ENCODE assay signal across 40 mouse cellular contexts in the genomic region with DNA sequence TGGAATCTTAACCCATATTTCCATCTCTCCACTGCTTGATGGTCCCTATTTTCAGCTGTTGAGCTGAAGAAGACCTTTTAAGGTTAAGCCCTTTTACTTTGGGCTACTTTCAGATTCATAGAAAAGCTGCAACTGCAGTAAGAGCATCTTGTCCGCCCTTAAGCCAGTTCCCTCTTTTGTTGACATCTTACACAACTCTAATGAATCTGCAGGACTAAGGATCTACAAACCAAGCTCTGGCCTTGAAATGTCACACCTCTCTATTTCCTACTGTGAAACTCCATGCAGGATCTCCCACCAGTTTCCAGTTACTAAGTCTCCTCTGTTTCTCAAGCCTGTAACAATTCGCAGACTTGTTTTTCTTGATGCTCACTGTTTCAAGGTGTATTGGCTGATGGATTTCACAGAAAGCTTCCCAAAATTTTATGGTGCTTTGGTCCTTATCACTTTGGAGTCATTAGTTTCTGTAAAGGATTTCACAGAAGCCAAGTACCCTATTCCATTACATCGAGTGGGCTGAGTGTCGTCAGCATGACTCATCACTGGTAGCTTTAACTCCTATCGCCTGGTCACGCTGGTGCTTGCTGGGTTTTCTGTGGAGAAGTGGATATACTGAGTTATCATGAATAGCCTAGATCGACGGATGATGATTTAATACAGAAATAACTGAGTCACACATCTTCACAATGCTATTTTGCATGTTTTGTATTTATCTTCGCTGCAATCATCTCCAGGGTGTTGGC. TPM values are rescaled to one million over a fixed set of nuclear protein-coding genes. Genes with fewer than 3 reads are reported as not detected.
DNase-seq lines count a peak whose midpoint lies in the region; ATAC-seq and TF ChIP-seq lines count a peak whose summit lies in the region.
"Had no signal": no experiment of that assay in that cellular context is flagged by ENCODE, and none has a peak within 500 bp of the region (broad histone marks: within the 10 kb centered on the region; RNA-seq: fewer than 3 reads in every experiment).

No protein-coding gene starts in this region.

- H3K9ac ChIP-seq in intestine, embryonic 14.5 days (ENCODE audit: low read length): no peak overlapping the region
- no peak overlapping the region for H3K9ac ChIP-seq in intestine, postnatal 0 days (ENCODE audit: low read depth, low read length)
- no peak overlapping the region for H3K9ac ChIP-seq in forebrain, embryonic 15.5 days (replicated peaks)
- H3K9ac ChIP-seq: forebrain, postnatal 0 days; heart, embryonic 15.5 days; intestine, embryonic 15.5 days; limb, embryonic 15.5 days; neural tube, embryonic 15.5 days had no signal

- no peak for ATAC-seq in intestine, embryonic 14.5 days (replicated peaks; ENCODE audit: low FRiP score, low TSS enrichment, low read depth)
- no peak for ATAC-seq in intestine, postnatal 0 days
- peak; percentile 77 for ATAC-seq in granulocyte monocyte progenitor cell, adult 5-6 weeks (replicated peaks; ENCODE audit: poor library complexity, severe bottlenecking)
- ATAC-seq in megakaryocyte, adult 5-6 weeks (ENCODE audit: poor library complexity, severe bottlenecking): peak; percentile 71; the same call in 1 of the 2 replicates
- ATAC-seq in cerebellum, adult (ENCODE audit: insufficient number of reproducible peaks, low FRiP score, low TSS enrichment): no peak
- ATAC-seq in forebrain, embryonic 15.5 days (replicated peaks): no peak
- ATAC-seq: activated CD4-positive, CD25-positive, alpha-beta regulatory T cell, adult 4 months; forebrain, postnatal 0 days; hindbrain, embryonic 16.5 days; intestine, embryonic 15.5 days had no signal

- H3K9me3 ChIP-seq in intestine, embryonic 14.5 days (ENCODE audit: control insufficient read depth, low read length): no peaks in the 10 kb centered on the region
- no peaks in the 10 kb centered on the region for H3K9me3 ChIP-seq in intestine, postnatal 0 days (ENCODE audit: control insufficient read depth)
- no peaks in the 10 kb centered on the region for H3K9me3 ChIP-seq in forebrain, embryonic 15.5 days
- H3K9me3 ChIP-seq: heart, embryonic 10.5 days; heart, embryonic 15.5 days; intestine, embryonic 15.5 days; limb, embryonic 10.5 days; limb, embryonic 15.5 days; megakaryocyte, embryonic 14.5 days; neural tube, embryonic 15.5 days had no signal

- H3K27me3 ChIP-seq in intestine, embryonic 14.5 days (replicated peaks; ENCODE audit: control insufficient read depth, insufficient read depth, low read length): no peaks in the 10 kb centered on the region
- H3K27me3 ChIP-seq in intestine, postnatal 0 days (replicated peaks; ENCODE audit: control insufficient read depth, insufficient read depth, low read length): no peaks in the 10 kb centered on the region
- H3K27me3 ChIP-seq in forebrain, embryonic 15.5 days: no peaks in the 10 kb centered on the region
- H3K27me3 ChIP-seq: heart, embryonic 15.5 days; intestine, embryonic 15.5 days; limb, embryonic 15.5 days; megakaryocyte, embryonic 14.5 days; neural tube, embryonic 15.5 days had no signal

- no peak for DNase-seq in intestine, embryonic 14.5 days (ENCODE audit: low spot score)
- peak; percentile 39 for DNase-seq in 3T3-L1 (ENCODE audit: low read depth, low spot score)
- DNase-seq in urinary bladder, postnatal 36 days (ENCODE audit: low spot score in 2 of 2): no peak
- DNase-seq: adrenal gland, adult 2 months; adrenal gland, postnatal 36 days; cerebellum, adult 11 months; cerebellum, adult 9-11 months; forebrain, postnatal 0 days; gastrocnemius, postnatal 10 days; kidney, adult 8-10 months; lung, postnatal 36 days; midbrain, embryonic 14.5 days; retina, postnatal 1 day; right cerebral cortex, postnatal 14 days; thymus, postnatal 4 days had no signal

- 76% methylated on average over 9 of the region's 9 CpGs for WGBS in intestine, embryonic 14.5 days
- 77% methylated on average over 9 of the region's 9 CpGs for WGBS in intestine, postnatal 0 days
- 91% methylated on average over 9 of the region's 9 CpGs for WGBS in forebrain, embryonic 15.5 days

- 0 out of 2 replicates have a peak, but pooled peaks cover 4% of the 10 kb centered on the region for H3K4me1 ChIP-seq in intestine, embryonic 14.5 days (replicated peaks; ENCODE audit: control insufficient read depth, insufficient read depth, low read length)
- no peaks in the 10 kb centered on the region for H3K4me1 ChIP-seq in intestine, postnatal 0 days (replicated peaks; ENCODE audit: control insufficient read depth, insufficient read depth, low read length)
- no peaks in the 10 kb centered on the region for H3K4me1 ChIP-seq in forebrain, embryonic 15.5 days
- H3K4me1 ChIP-seq: intestine, embryonic 15.5 days; limb, embryonic 10.5 days; limb, embryonic 15.5 days; neural tube, embryonic 15.5 days had no signal

- H3K4me2 ChIP-seq in intestine, embryonic 14.5 days (ENCODE audit: low read length): no peak overlapping the region
- no peak overlapping the region for H3K4me2 ChIP-seq in intestine, postnatal 0 days (replicated peaks; ENCODE audit: low read depth)
- no peak overlapping the region for H3K4me2 ChIP-seq in forebrain, embryonic 15.5 days (replicated peaks)
- H3K4me2 ChIP-seq: heart, embryonic 15.5 days; intestine, embryonic 15.5 days; limb, embryonic 15.5 days; neural tube, embryonic 15.5 days had no signal

- peak overlapping the region; percentile 51 for H3K27ac ChIP-seq in intestine, embryonic 14.5 days (ENCODE audit: low read depth)
- no peak overlapping the region for H3K27ac ChIP-seq in intestine, postnatal 0 days (ENCODE audit: low read depth, low read length)
- H3K27ac ChIP-seq in forebrain, embryonic 15.5 days (replicated peaks): no peak overlapping the region
- H3K27ac ChIP-seq: heart, embryonic 10.5 days; heart, embryonic 15.5 days; intestine, embryonic 15.5 days; kidney, postnatal 0 days; limb, embryonic 10.5 days; limb, embryonic 15.5 days; neural tube, embryonic 15.5 days had no signal

- H3K4me3 ChIP-seq in intestine, embryonic 14.5 days (ENCODE audit: low read depth, low read length): no peak overlapping the region
- H3K4me3 ChIP-seq in intestine, postnatal 0 days (ENCODE audit: low read depth, low read length): no peak overlapping the region
- no peak overlapping the region for H3K4me3 ChIP-seq in forebrain, embryonic 15.5 days
- H3K4me3 ChIP-seq: erythroblast, embryonic 14.5 days; heart, embryonic 10.5 days; heart, embryonic 15.5 days; intestine, embryonic 15.5 days; limb, embryonic 10.5 days; limb, embryonic 15.5 days; megakaryocyte, embryonic 14.5 days; neural tube, embryonic 15.5 days had no signal

- no peak for TF ChIP-seq CTCF in intestine, postnatal 0 days (IDR thresholded peaks at IDR 0.05; ENCODE audit: low read depth)

- H3K36me3 ChIP-seq in intestine, embryonic 14.5 days (ENCODE audit: control insufficient read depth, insufficient read depth, low read length): no peaks in the 10 kb centered on the region
- H3K36me3 ChIP-seq in intestine, postnatal 0 days (ENCODE audit: control insufficient read depth, insufficient read depth): no peaks in the 10 kb centered on the region
- no peaks in the 10 kb centered on the region for H3K36me3 ChIP-seq in forebrain, embryonic 15.5 days
- H3K36me3 ChIP-seq: heart, embryonic 10.5 days; heart, embryonic 15.5 days; intestine, embryonic 15.5 days; limb, embryonic 10.5 days; limb, embryonic 15.5 days; neural tube, embryonic 15.5 days had no signal

RNA-seq across cellular contexts. Expression of a gene that starts 58.2 kb away (rescaled TPM):
- not detected in 2 replicates for polyA plus RNA-seq in intestine, embryonic 14.5 days (2014; fragmentation: Nextera tagmentation; extraction: Ambion mirVana)
- not detected in 2 replicates for polyA plus RNA-seq in intestine, postnatal 0 days (2015; fragmentation: Nextera tagmentation; extraction: Ambion mirVana)
- not detected in 2 replicates for total RNA-seq in granulocyte monocyte progenitor cell, adult 5-6 weeks (2014; fragmentation: Nextera tagmentation)
- 0.09 TPM in 1 of 2 replicates, not detected in the other for total RNA-seq in granulocyte monocyte progenitor cell, adult 5-6 weeks (2017)
- not detected in 2 replicates for total RNA-seq in megakaryocyte, adult 5-6 weeks (2015)
- total RNA-seq in megakaryocyte, adult 5-6 weeks (2017): not detected in 2 replicates
- not detected in 2 replicates for polyA plus RNA-seq in forebrain, embryonic 15.5 days (2015; fragmentation: Nextera tagmentation; extraction: Ambion mirVana)
- total RNA-seq: forebrain, postnatal 0 days; monocyte, adult 5-6 weeks had no signal
- polyA plus RNA-seq: activated CD4-positive, CD25-positive, alpha-beta regulatory T cell, adult 4 months; adrenal gland, adult 2 months; embryonic facial prominence, embryonic 14.5 days; forebrain, embryonic 11.5 days; forebrain, postnatal 0 days; gonadal fat pad, adult 2 months; heart, embryonic 10.5 days; heart, embryonic 15.5 days; hindbrain, embryonic 11.5 days; hindbrain, embryonic 16.5 days; intestine, embryonic 15.5 days; kidney, postnatal 0 days; large intestine, adult 2 months; limb, embryonic 10.5 days; limb, embryonic 15.5 days; lung, embryonic 16.5 days; midbrain, embryonic 14.5 days; neural tube, embryonic 15.5 days; small intestine, adult 2 months; thymus, postnatal 0 days had no signal

Comparison
In these comparisons a context has a peak if more than half of its experiments do, and no peak if none do; other contexts are left out.
1. ATAC-seq: peak in granulocyte monocyte progenitor cell, adult 5-6 weeks (single experiment) and megakaryocyte, adult 5-6 weeks (single experiment); none in intestine, embryonic 14.5 days (single experiment), intestine, postnatal 0 days (single experiment), cerebellum, adult (single experiment) and forebrain, embryonic 15.5 days (single experiment).